Mouse (Mus musculus) midbrain, embryonic 12.5 days (tissue): ENCODE data around the gene Kri1. TPM values are rescaled to one million over a fixed set of nuclear protein-coding genes. Genes with fewer than 3 reads are reported as not detected.

Experiments used
- polyA plus RNA-seq: library from polyadenylated mRNA; unstranded; fragments of >200 nt; fragmentation: Nextera tagmentation; extraction: Ambion mirVana; gene quantifications from 2 replicates; pipeline ENCODE4 v1.2.1, GENCODE M21; 2016

The Kri1 gene
- polyA plus RNA-seq, 1 experiment from 2014 or later: 18.4 TPM

Other genes with a start within 250 kb of the Kri1 start
- gene Zglp1, start 220.9 kb downstream of the Kri1 start, polyA plus RNA-seq: 0.98 and 3.1 TPM in 2 replicates
- gene Gm49373, start 214.9 kb downstream of the Kri1 start, polyA plus RNA-seq: 0.89 and 1.6 TPM in 2 replicates
- 38.0 and 40.7 TPM in 2 replicates for gene Fdx1l, start 214.4 kb downstream of the Kri1 start, polyA plus RNA-seq
- gene Gm38431, start 196.0 kb downstream of the Kri1 start, polyA plus RNA-seq: 2.3 and 2.9 TPM in 2 replicates
- gene Raver1, start 196.0 kb downstream of the Kri1 start, polyA plus RNA-seq: 66.7 and 69.8 TPM in 2 replicates
- gene Tyk2, start 156.7 kb downstream of the Kri1 start, polyA plus RNA-seq: 12.8 and 14.1 TPM in 2 replicates
- gene Cdc37, start 138.0 kb downstream of the Kri1 start, polyA plus RNA-seq: 278 and 283 TPM in 2 replicates
- gene Pde4a, start 122.3 kb downstream of the Kri1 start, polyA plus RNA-seq: 11.3 and 11.5 TPM in 2 replicates
- 52.3 and 52.6 TPM in 2 replicates for gene Keap1, start 48.6 kb downstream of the Kri1 start, polyA plus RNA-seq
- 0.38 and 0.50 TPM in 2 replicates for gene S1pr5, start 39.5 kb downstream of the Kri1 start, polyA plus RNA-seq
- 50.3 and 52.3 TPM in 2 replicates for gene Atg4d, start 22.7 kb downstream of the Kri1 start, polyA plus RNA-seq
- gene Cdkn2d, start 3.4 kb upstream of the Kri1 start, polyA plus RNA-seq: 63.6 and 72.1 TPM in 2 replicates
- 0.39 and 0.78 TPM in 2 replicates for gene Ap1m2, start 24.4 kb upstream of the Kri1 start, polyA plus RNA-seq
- 71.3 and 74.1 TPM in 2 replicates for gene Slc44a2, start 32.7 kb upstream of the Kri1 start, polyA plus RNA-seq
- gene Ilf3, start 79.9 kb upstream of the Kri1 start, polyA plus RNA-seq: 314 and 322 TPM in 2 replicates
- gene Qtrt1, start 123.9 kb upstream of the Kri1 start, polyA plus RNA-seq: 45.3 and 50.7 TPM in 2 replicates
- gene Dnm2, start 136.9 kb upstream of the Kri1 start, polyA plus RNA-seq: 76.6 and 76.7 TPM in 2 replicates
- 67.6 and 76.5 TPM in 2 replicates for gene Tmed1, start 222.3 kb upstream of the Kri1 start, polyA plus RNA-seq
- 5.9 and 7.0 TPM in 2 replicates for gene AB124611, start 238.2 kb upstream of the Kri1 start, polyA plus RNA-seq